Comparison of ENCODE assay signal across 10 mouse cellular contexts in the genomic region with DNA sequence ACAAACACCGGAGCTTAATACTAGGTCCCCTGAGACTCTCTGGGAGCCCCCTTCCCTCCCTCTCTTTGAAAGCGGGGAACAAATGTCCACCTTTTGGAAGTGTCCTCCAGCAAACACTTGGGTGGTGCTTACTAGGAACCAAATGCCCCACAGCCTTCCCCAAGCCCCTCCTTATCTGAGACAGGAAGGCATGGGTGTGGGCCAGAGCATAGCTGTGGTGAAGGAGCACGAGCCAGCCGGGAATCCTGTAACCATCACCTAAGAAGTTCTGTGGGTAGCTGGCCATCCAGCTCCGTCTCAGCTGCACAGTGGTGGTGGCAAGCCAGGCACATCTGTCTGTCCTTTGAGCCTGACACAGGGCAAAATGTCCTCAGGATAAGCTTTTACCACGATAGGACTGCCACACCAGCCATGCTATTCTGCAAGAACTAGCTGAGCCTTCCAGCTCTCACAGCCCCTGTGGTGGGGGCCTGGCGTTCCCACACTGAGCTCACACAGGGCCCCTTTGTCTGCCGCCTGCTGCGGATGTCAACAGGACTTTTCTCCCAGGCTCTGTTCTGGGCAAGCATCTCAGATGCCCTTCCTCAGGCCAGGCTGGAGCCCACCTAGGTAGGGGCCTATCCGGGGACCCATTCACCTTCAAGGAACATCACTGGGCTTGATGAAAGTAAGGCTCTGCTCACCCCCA. TPM values are rescaled to one million over a fixed set of nuclear protein-coding genes. Genes with fewer than 3 reads are reported as not detected.
DNase-seq lines count a peak whose midpoint lies in the region; ATAC-seq and TF ChIP-seq lines count a peak whose summit lies in the region.
"Had no signal": no experiment of that assay in that cellular context is flagged by ENCODE, and none has a peak within 500 bp of the region (broad histone marks: within the 10 kb centered on the region; RNA-seq: fewer than 3 reads in every experiment).

No protein-coding gene starts in this region.

- H3K27ac ChIP-seq in gastrocnemius, adult 2 months, result peak overlapping the region; percentile 86
- H3K27ac ChIP-seq in lung, embryonic 15.5 days, result peak overlapping the region; percentile 71; the same call in 1 of the 2 replicates
- H3K27ac ChIP-seq in hindbrain, embryonic 13.5 days, result peak overlapping the region; percentile 88
- H3K27ac ChIP-seq in neural tube, embryonic 13.5 days (replicated peaks), result peak overlapping the region; percentile 91

- H3K9ac ChIP-seq in lung, embryonic 15.5 days, result no peak overlapping the region
- H3K9ac ChIP-seq in hindbrain, embryonic 13.5 days, result peak overlapping the region; percentile 58; the same call in 1 of the 2 replicates
- peak overlapping the region; percentile 61 for H3K9ac ChIP-seq in neural tube, embryonic 13.5 days

- ATAC-seq in lung, embryonic 15.5 days (ENCODE audit: borderline replicate concordance, extremely low read depth, low FRiP score, low TSS enrichment), result no peak
- ATAC-seq in hindbrain, embryonic 13.5 days (ENCODE audit: low FRiP score), result no peak
- ATAC-seq in neural tube, embryonic 13.5 days (ENCODE audit: low read depth), result no peak

- H3K9me3 ChIP-seq in lung, embryonic 15.5 days, result no peaks in the 10 kb centered on the region
- H3K9me3 ChIP-seq in hindbrain, embryonic 13.5 days, result no peaks in the 10 kb centered on the region
- H3K9me3 ChIP-seq in neural tube, embryonic 13.5 days, result no peaks in the 10 kb centered on the region

- H3K4me1 ChIP-seq in lung, embryonic 15.5 days, result peaks cover 63% of the 10 kb centered on the region
- peaks cover 76% of the 10 kb centered on the region for H3K4me1 ChIP-seq in hindbrain, embryonic 13.5 days (replicated peaks)
- peaks cover 80% of the 10 kb centered on the region for H3K4me1 ChIP-seq in neural tube, embryonic 13.5 days (replicated peaks)

- no peaks in the 10 kb centered on the region for H3K36me3 ChIP-seq in lung, embryonic 15.5 days
- H3K36me3 ChIP-seq in hindbrain, embryonic 13.5 days, result no peaks in the 10 kb centered on the region
- H3K36me3 ChIP-seq in neural tube, embryonic 13.5 days, result no peaks in the 10 kb centered on the region

- no peak for TF ChIP-seq CTCF in gastrocnemius, adult 2 months (IDR thresholded peaks at IDR 0.05)

- no peak for DNase-seq in gastrocnemius, adult 2 months
- DNase-seq in gastrocnemius, postnatal 36 days, result no peak
- no peak for DNase-seq in lung, postnatal 25 days (ENCODE audit: low spot score)
- no peak for DNase-seq in cerebellum, adult 8-10 months
- DNase-seq in cerebellum, postnatal 25 days, result no peak

- H3K4me3 ChIP-seq in gastrocnemius, adult 2 months, result peak overlapping the region; percentile 52
- no peak overlapping the region for H3K4me3 ChIP-seq in lung, embryonic 15.5 days
- H3K4me3 ChIP-seq in hindbrain, embryonic 13.5 days, result no peak overlapping the region
- H3K4me3 ChIP-seq in neural tube, embryonic 13.5 days, result peak overlapping the region; percentile 12

- WGBS in lung, embryonic 15.5 days, result 22% methylated on average over 10 of the region's 10 CpGs
- WGBS in hindbrain, embryonic 13.5 days, result 14% methylated on average over 10 of the region's 10 CpGs
- WGBS in neural tube, embryonic 13.5 days, result 15% methylated on average over 10 of the region's 10 CpGs

- H3K4me2 ChIP-seq in lung, embryonic 15.5 days, result peak overlapping the region; percentile 10; the same call in 1 of the 2 replicates
- H3K4me2 ChIP-seq in hindbrain, embryonic 13.5 days, result peak overlapping the region; percentile 31
- H3K4me2 ChIP-seq in neural tube, embryonic 13.5 days, result peak overlapping the region; percentile 79

- peaks cover 63% of the 10 kb centered on the region for H3K27me3 ChIP-seq in lung, embryonic 15.5 days
- H3K27me3 ChIP-seq in hindbrain, embryonic 13.5 days, result 0 out of 2 replicates have a peak, but pooled peaks cover 5% of the 10 kb centered on the region
- H3K27me3 ChIP-seq in neural tube, embryonic 13.5 days, result no peaks in the 10 kb centered on the region

- intact Hi-C loops in gastrocnemius, adult 2 months (cut with DNase I), result no loop called here
- intact Hi-C loops in gastrocnemius, postnatal 36 days (cut with DNase I), result no loop called here

RNA-seq across cellular contexts. Expression of gene Nrarp, which starts 2.1 kb away (rescaled TPM):
- 1 to 10 TPM; 4.0 to 5.2 TPM for total RNA-seq in gastrocnemius, adult 2 months (2021)
- total RNA-seq in gastrocnemius, postnatal 36 days (2021), result 1 to 10 TPM; 5.9 to 6.7 TPM
- 15.7 and 16.0 TPM in 2 replicates for polyA plus RNA-seq in lung, embryonic 15.5 days (2015; fragmentation: Nextera tagmentation; extraction: Ambion mirVana)
- 21.4 and 24.6 TPM in 2 replicates for polyA plus RNA-seq in hindbrain, embryonic 13.5 days (2015; fragmentation: Nextera tagmentation; extraction: Ambion mirVana)
- polyA plus RNA-seq in neural tube, embryonic 13.5 days (2015; fragmentation: Nextera tagmentation; extraction: Ambion mirVana), result 25.5 and 27.9 TPM in 2 replicates

RNA-seq across cellular contexts. Expression of gene Tor4a, which starts 18.3 kb away (rescaled TPM):
- total RNA-seq in gastrocnemius, adult 2 months (2021), result 1 to 10 TPM in 1 of 2 experiments, under 1 TPM in 1; 0.59 to 1.0 TPM
- 1 to 10 TPM in 1 of 2 experiments, under 1 TPM in 1; 0.54 to 1.2 TPM for total RNA-seq in gastrocnemius, postnatal 36 days (2021)
- polyA plus RNA-seq in lung, embryonic 15.5 days (2015; fragmentation: Nextera tagmentation; extraction: Ambion mirVana), result 8.8 and 11.7 TPM in 2 replicates
- polyA plus RNA-seq in hindbrain, embryonic 13.5 days (2015; fragmentation: Nextera tagmentation; extraction: Ambion mirVana), result 1.6 and 1.9 TPM in 2 replicates
- polyA plus RNA-seq in neural tube, embryonic 13.5 days (2015; fragmentation: Nextera tagmentation; extraction: Ambion mirVana), result 1.2 and 1.4 TPM in 2 replicates

RNA-seq across cellular contexts. Expression of gene Nelfb, which starts 32.9 kb away (rescaled TPM):
- total RNA-seq in gastrocnemius, adult 2 months (2021), result 10 to 100 TPM; 22.3 to 23.1 TPM
- 10 to 100 TPM; 18.2 to 19.5 TPM for total RNA-seq in gastrocnemius, postnatal 36 days (2021)
- polyA plus RNA-seq in lung, embryonic 15.5 days (2015; fragmentation: Nextera tagmentation; extraction: Ambion mirVana), result 121 and 122 TPM in 2 replicates
- polyA plus RNA-seq in hindbrain, embryonic 13.5 days (2015; fragmentation: Nextera tagmentation; extraction: Ambion mirVana), result 98.3 and 104 TPM in 2 replicates
- 95.1 and 99.9 TPM in 2 replicates for polyA plus RNA-seq in neural tube, embryonic 13.5 days (2015; fragmentation: Nextera tagmentation; extraction: Ambion mirVana)

RNA-seq across cellular contexts. Expression of gene Stpg3, which starts 36.0 kb away (rescaled TPM):
- not detected for total RNA-seq in gastrocnemius, adult 2 months (2021)
- total RNA-seq in gastrocnemius, postnatal 36 days (2021), result not detected
- polyA plus RNA-seq in lung, embryonic 15.5 days (2015; fragmentation: Nextera tagmentation; extraction: Ambion mirVana), result not detected in 2 replicates
- not detected in 2 replicates for polyA plus RNA-seq in hindbrain, embryonic 13.5 days (2015; fragmentation: Nextera tagmentation; extraction: Ambion mirVana)
- 0.15 TPM in 1 of 2 replicates, not detected in the other for polyA plus RNA-seq in neural tube, embryonic 13.5 days (2015; fragmentation: Nextera tagmentation; extraction: Ambion mirVana)
- total RNA-seq: gastrocnemius, postnatal 14 days had no signal
- polyA plus RNA-seq: C2C12 had no signal

RNA-seq across cellular contexts. Expression of gene Fam166a, which starts 40.1 kb away (rescaled TPM):
- not detected for total RNA-seq in gastrocnemius, adult 2 months (2021)
- not detected for total RNA-seq in gastrocnemius, postnatal 36 days (2021)
- polyA plus RNA-seq in lung, embryonic 15.5 days (2015; fragmentation: Nextera tagmentation; extraction: Ambion mirVana), result 0.69 and 1.4 TPM in 2 replicates
- 0.40 and 1.3 TPM in 2 replicates for polyA plus RNA-seq in hindbrain, embryonic 13.5 days (2015; fragmentation: Nextera tagmentation; extraction: Ambion mirVana)
- 0.89 TPM in 1 of 2 replicates, not detected in the other for polyA plus RNA-seq in neural tube, embryonic 13.5 days (2015; fragmentation: Nextera tagmentation; extraction: Ambion mirVana)
- total RNA-seq: gastrocnemius, postnatal 14 days had no signal
- polyA plus RNA-seq: C2C12 had no signal

Comparison
In these comparisons a context has a peak if more than half of its experiments do, and no peak if none do; other contexts are left out.
1. H3K4me3 ChIP-seq: peak in gastrocnemius, adult 2 months (single experiment) and neural tube, embryonic 13.5 days (single experiment); none in lung, embryonic 15.5 days (single experiment) and hindbrain, embryonic 13.5 days (single experiment).
2. H3K4me2 ChIP-seq: peak in every context shown above with its lines; median percentile 79 in neural tube, embryonic 13.5 days; 31 in hindbrain, embryonic 13.5 days; 10 in lung, embryonic 15.5 days.
3. Peak in every context shown above with its lines, with median percentiles within 50 percentile points of each other: H3K27ac ChIP-seq.